In the genomic region with DNA sequence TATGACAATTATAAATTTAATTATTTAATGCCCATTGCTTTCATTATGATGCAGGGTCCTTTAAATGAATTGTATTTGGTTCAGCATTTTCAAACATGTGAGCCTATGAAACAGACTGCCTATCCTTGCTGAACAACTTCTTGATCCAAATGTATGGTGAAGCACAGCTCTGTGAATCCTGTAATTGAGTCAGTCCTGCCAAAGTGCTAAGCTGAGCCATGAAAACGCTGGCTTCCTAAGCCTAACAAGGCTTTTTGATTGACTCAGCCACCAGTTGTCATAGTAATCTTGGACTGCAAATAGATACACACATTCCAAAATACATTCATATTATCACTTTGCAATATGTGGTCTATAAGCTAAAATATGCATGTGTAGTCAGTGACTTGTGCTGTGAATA, we compare ENCODE assay signal across 22 mouse cellular contexts.
DNase-seq lines count a peak whose midpoint lies in the region; ATAC-seq and TF ChIP-seq lines count a peak whose summit lies in the region.
"Had no signal": no experiment of that assay in that cellular context is flagged by ENCODE, and none has a peak within 500 bp of the region (broad histone marks: within the 10 kb centered on the region; RNA-seq: fewer than 3 reads in every experiment).

No protein-coding gene starts in this region.

- ATAC-seq in forebrain, embryonic 16.5 days = peak; percentile 98
- no peak for ATAC-seq in intestine, postnatal 0 days
- ATAC-seq in hindbrain, embryonic 14.5 days (ENCODE audit: low FRiP score) = no peak
- ATAC-seq: hindbrain, embryonic 16.5 days; intestine, embryonic 16.5 days; liver, embryonic 12.5 days had no signal

- H3K4me2 ChIP-seq in forebrain, embryonic 16.5 days (ENCODE audit: low read length) = no peak overlapping the region
- no peak overlapping the region for H3K4me2 ChIP-seq in intestine, postnatal 0 days (replicated peaks; ENCODE audit: low read depth)
- H3K4me2 ChIP-seq in hindbrain, embryonic 14.5 days (replicated peaks) = no peak overlapping the region
- H3K4me2 ChIP-seq: embryonic facial prominence, embryonic 12.5 days; heart, embryonic 11.5 days; limb, embryonic 12.5 days; liver, embryonic 12.5 days; midbrain, embryonic 11.5 days had no signal

- no peaks in the 10 kb centered on the region for H3K9me3 ChIP-seq in forebrain, embryonic 16.5 days (ENCODE audit: control insufficient read depth, low read length)
- H3K9me3 ChIP-seq in intestine, postnatal 0 days (ENCODE audit: control insufficient read depth) = no peaks in the 10 kb centered on the region
- no peaks in the 10 kb centered on the region for H3K9me3 ChIP-seq in hindbrain, embryonic 14.5 days (ENCODE audit: control insufficient read depth, low read length)
- H3K9me3 ChIP-seq: embryonic facial prominence, embryonic 12.5 days; limb, embryonic 12.5 days; liver, embryonic 12.5 days had no signal

- WGBS in forebrain, embryonic 16.5 days = 49% methylated on average over 1 of the region's 1 CpGs
- WGBS in intestine, postnatal 0 days = 61% methylated on average over 1 of the region's 1 CpGs
- 70% methylated on average over 1 of the region's 1 CpGs for WGBS in hindbrain, embryonic 14.5 days

- no peaks in the 10 kb centered on the region for H3K27me3 ChIP-seq in forebrain, embryonic 16.5 days (replicated peaks; ENCODE audit: control insufficient read depth, insufficient read depth, low read length)
- H3K27me3 ChIP-seq in intestine, postnatal 0 days (replicated peaks; ENCODE audit: control insufficient read depth, insufficient read depth, low read length) = no peaks in the 10 kb centered on the region
- H3K27me3 ChIP-seq in hindbrain, embryonic 14.5 days (ENCODE audit: control insufficient read depth, insufficient read depth, low read length) = no peaks in the 10 kb centered on the region
- H3K27me3 ChIP-seq: embryonic facial prominence, embryonic 12.5 days; limb, embryonic 12.5 days; liver, embryonic 12.5 days had no signal

- H3K36me3 ChIP-seq in forebrain, embryonic 16.5 days (ENCODE audit: control insufficient read depth, insufficient read depth) = no peaks in the 10 kb centered on the region
- no peaks in the 10 kb centered on the region for H3K36me3 ChIP-seq in intestine, postnatal 0 days (ENCODE audit: control insufficient read depth, insufficient read depth)
- no peaks in the 10 kb centered on the region for H3K36me3 ChIP-seq in hindbrain, embryonic 14.5 days (replicated peaks; ENCODE audit: control insufficient read depth, insufficient read depth)
- H3K36me3 ChIP-seq: embryonic facial prominence, embryonic 12.5 days; limb, embryonic 12.5 days; liver, embryonic 12.5 days had no signal

- H3K9ac ChIP-seq in forebrain, embryonic 16.5 days (replicated peaks; ENCODE audit: low read depth, low read length) = no peak overlapping the region
- H3K9ac ChIP-seq in intestine, postnatal 0 days (ENCODE audit: low read depth, low read length) = no peak overlapping the region
- no peak overlapping the region for H3K9ac ChIP-seq in hindbrain, embryonic 14.5 days
- H3K9ac ChIP-seq: embryonic facial prominence, embryonic 12.5 days; limb, embryonic 12.5 days; liver, embryonic 12.5 days had no signal

- no peak overlapping the region for H3K27ac ChIP-seq in forebrain, embryonic 16.5 days (ENCODE audit: low read length)
- H3K27ac ChIP-seq in intestine, postnatal 0 days (ENCODE audit: low read depth, low read length) = no peak overlapping the region
- H3K27ac ChIP-seq in hindbrain, embryonic 14.5 days = no peak overlapping the region
- H3K27ac ChIP-seq: embryonic facial prominence, embryonic 12.5 days; limb, embryonic 12.5 days; liver, embryonic 12.5 days had no signal

- peak; percentile 5 to 46 for DNase-seq in layer of hippocampus, adult 18-20 months (ENCODE audit: low spot score in 2 of 2)
- no peak for DNase-seq in layer of hippocampus, postnatal 25 days (ENCODE audit: extremely low spot score in 1 of 2, low spot score in 1 of 2)
- DNase-seq in right cerebral cortex, adult 18-20 months = peak; percentile 14
- no peak for DNase-seq in right cerebral cortex, postnatal 14 days
- DNase-seq in hindbrain, embryonic 14.5 days (ENCODE audit: low spot score) = no peak
- DNase-seq: adrenal gland, adult 2 months; cerebellum, adult 2 months; cerebellum, postnatal 25 days; gastrocnemius, postnatal 10 days; kidney, postnatal 25 days; lung, adult 18-20 months; lung, postnatal 10 days; thymus, postnatal 25 days had no signal

- H3K4me3 ChIP-seq in forebrain, embryonic 16.5 days (replicated peaks; ENCODE audit: low read length) = no peak overlapping the region
- H3K4me3 ChIP-seq in intestine, postnatal 0 days (ENCODE audit: low read depth, low read length) = no peak overlapping the region
- no peak overlapping the region for H3K4me3 ChIP-seq in hindbrain, embryonic 14.5 days (replicated peaks; ENCODE audit: low read length)
- H3K4me3 ChIP-seq: embryonic facial prominence, embryonic 12.5 days; limb, embryonic 12.5 days; liver, embryonic 12.5 days had no signal

- H3K4me1 ChIP-seq in forebrain, embryonic 16.5 days (replicated peaks; ENCODE audit: control insufficient read depth, insufficient read depth, low read length) = no peaks in the 10 kb centered on the region
- H3K4me1 ChIP-seq in intestine, postnatal 0 days (replicated peaks; ENCODE audit: control insufficient read depth, insufficient read depth, low read length) = no peaks in the 10 kb centered on the region
- no peaks in the 10 kb centered on the region for H3K4me1 ChIP-seq in hindbrain, embryonic 14.5 days (replicated peaks; ENCODE audit: control insufficient read depth, insufficient read depth, low read length)
- H3K4me1 ChIP-seq: embryonic facial prominence, embryonic 12.5 days; limb, embryonic 12.5 days; liver, embryonic 12.5 days had no signal

- TF ChIP-seq CTCF in intestine, postnatal 0 days (IDR thresholded peaks at IDR 0.05; ENCODE audit: low read depth) = no peak

Comparison
In these comparisons a context has a peak if more than half of its experiments do, and no peak if none do; other contexts are left out.
1. DNase-seq: peak in layer of hippocampus, adult 18-20 months (2 of 2) and right cerebral cortex, adult 18-20 months (single experiment); none in layer of hippocampus, postnatal 25 days (0 of 2), right cerebral cortex, postnatal 14 days (single experiment) and hindbrain, embryonic 14.5 days (single experiment).